Mouse (Mus musculus) stomach, postnatal 0 days (tissue): ENCODE measurements around the gene Ncoa3.

ENCODE experiments used
- CTCF ChIP-seq: IDR thresholded peaks from 2 replicates; pipeline ENCODE4 v1.5.1; 2016; ENCODE audit warnings: antibody characterized with exemption, low read depth, mild to moderate bottlenecking, moderate library complexity
- EP300 ChIP-seq: optimal IDR thresholded peaks from 2 replicates; pipeline ENCODE3; 2016; ENCODE audit warnings: antibody characterized with exemption

- TF ChIP-seq EP300 (no peak), CTCF (no peak)
These were observed 50.1 kb downstream of the Ncoa3 start for GRCm38 (mm10) chr2:166042542-166042941.
